Mouse (Mus musculus) cerebellum, adult 2 months (tissue): ENCODE data around the gene Gm36210.

Experiments used
- CTCF ChIP-seq: fragments of 200-500 bp; IDR thresholded peaks from 2 replicates; pipeline ENCODE4 v1.5.1; 2011; ENCODE audit warnings: low read depth, mild to moderate bottlenecking, control low read depth, low read length, moderate library complexity, borderline replicate concordance; ENCODE audit not compliant: insufficient read depth
- POLR2A ChIP-seq: fragments of 200-500 bp; IDR thresholded peaks from 2 replicates; pipeline ENCODE4 v1.6.1; 2011; ENCODE audit warnings: low read length, control low read depth, borderline replicate concordance; ENCODE audit not compliant: insufficient read depth

DNA sequence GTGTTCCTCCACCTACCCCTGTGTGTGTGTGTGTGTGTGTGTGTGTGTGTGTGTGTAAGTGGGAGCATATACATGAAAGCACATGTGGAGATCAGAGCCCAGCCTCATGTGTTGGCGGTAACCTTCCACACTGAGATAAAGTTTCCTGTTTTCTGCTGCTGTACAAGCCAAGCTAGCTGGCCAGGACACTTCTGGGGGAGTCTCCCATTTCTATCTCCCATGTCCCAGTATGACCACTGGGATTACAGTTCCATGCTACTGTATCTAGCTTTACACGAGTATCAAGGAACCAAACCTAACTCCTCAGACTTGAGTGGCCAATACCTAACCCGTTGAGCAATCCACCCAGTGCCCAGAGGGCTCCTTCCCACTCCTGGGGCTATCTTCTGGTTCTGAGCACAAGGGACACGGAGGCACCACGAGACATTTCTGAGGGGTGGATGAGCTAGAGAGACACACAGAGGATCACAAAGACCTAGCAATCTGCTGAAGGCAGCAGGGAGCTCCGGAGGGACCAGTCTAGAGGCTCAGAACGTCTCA lies 42.7 kb downstream of the Gm36210 start:
- TF ChIP-seq CTCF (no peak), POLR2A (no peak)
